Mouse (Mus musculus) gastrocnemius, adult 18-20 months (tissue): ENCODE measurements around the gene Mrpl14. TPM values are rescaled to one million over a fixed set of nuclear protein-coding genes. Genes with fewer than 3 reads are reported as not detected.

Source experiments
- DNase-seq: peaks from one replicate; pipeline ENCODE4 v3.0.0; 2021; ENCODE audit warnings: low spot score
- total RNA-seq, 2 experiments: library from RNA; stranded (reverse); gene quantifications; 2 replicates each; pipeline ENCODE4 v1.2.3; 2021

Gene Mrpl14
- total RNA-seq, 2 experiments from 2014 or later = 119 to 165 TPM

DNA sequence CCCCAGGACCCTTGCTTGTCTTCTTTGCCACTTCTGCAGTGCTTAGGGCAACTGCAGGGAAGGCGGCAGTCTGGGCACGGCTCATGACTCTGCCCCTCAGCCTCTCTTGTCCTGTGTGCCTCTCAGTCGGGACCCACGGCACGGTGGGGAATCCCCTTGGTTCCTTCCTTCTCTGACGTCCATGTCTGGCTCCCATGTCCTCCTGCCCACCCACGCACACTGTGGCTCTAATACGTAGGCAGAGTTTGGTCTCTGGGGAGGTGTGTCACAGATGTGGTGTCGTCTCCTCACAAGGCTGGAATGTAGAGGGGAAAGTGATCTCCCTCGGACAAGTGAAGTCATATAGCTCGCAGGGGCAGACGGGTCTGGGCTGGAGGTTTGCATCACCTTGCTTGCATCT is 60.6 kb downstream of the Mrpl14 start:
- no peak for DNase-seq

DNA sequence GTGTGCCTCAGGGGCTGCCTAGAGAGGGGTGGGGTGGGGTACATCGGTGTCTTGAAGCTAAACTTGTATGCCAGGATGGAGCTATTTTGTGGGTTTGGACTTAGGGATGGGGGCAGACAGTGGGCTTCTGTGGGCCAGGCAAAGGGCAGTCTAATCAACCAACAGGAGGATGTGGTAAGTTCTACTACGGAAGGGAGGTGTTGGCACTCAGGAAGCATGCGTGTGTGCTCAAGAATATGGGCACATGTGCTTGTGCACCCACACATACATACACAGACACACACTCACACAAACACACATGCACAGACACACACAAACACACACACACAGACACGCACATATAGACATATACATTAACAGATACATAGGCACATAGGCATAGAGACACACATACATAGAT is 61.2 kb downstream of the Mrpl14 start:
- no peak for DNase-seq

Other genes starting within 250 kb of the Mrpl14 start
- not detected for gene Spats1, start 210.9 kb upstream of the Mrpl14 start, total RNA-seq
- 10 to 100 TPM; 12.8 to 14.1 TPM for gene Aars2, start 179.5 kb upstream of the Mrpl14 start, total RNA-seq
- not detected for gene Tcte1, start 162.9 kb upstream of the Mrpl14 start, total RNA-seq
- gene Tmem151b, start 136.6 kb upstream of the Mrpl14 start, total RNA-seq = not detected
- under 1 TPM; 0.30 to 0.47 TPM for gene Nfkbie, start 130.6 kb upstream of the Mrpl14 start, total RNA-seq
- 10 to 100 TPM; 16.2 to 17.7 TPM for gene Slc35b2, start 122.4 kb upstream of the Mrpl14 start, total RNA-seq
- 1,000 to 10,000 TPM; 1,074 to 1,224 TPM for gene Hsp90ab1, start 113.1 kb upstream of the Mrpl14 start, total RNA-seq
- gene Slc29a1, start 86.7 kb upstream of the Mrpl14 start, total RNA-seq = 10 to 100 TPM; 31.9 to 32.4 TPM
- not detected for gene Mymx, start 84.2 kb upstream of the Mrpl14 start, total RNA-seq
- under 1 TPM; 0.21 to 0.66 TPM for gene Capn11, start 27.0 kb upstream of the Mrpl14 start, total RNA-seq
- gene Tmem63b, start 583 bp downstream of the Mrpl14 start, total RNA-seq = 10 to 100 TPM; 65.0 to 70.8 TPM
- gene 1600014C23Rik, start 47.5 kb downstream of the Mrpl14 start, total RNA-seq = not detected